Mouse (Mus musculus): Measurements from ENCODE around the gene Scamp3.

DNA sequence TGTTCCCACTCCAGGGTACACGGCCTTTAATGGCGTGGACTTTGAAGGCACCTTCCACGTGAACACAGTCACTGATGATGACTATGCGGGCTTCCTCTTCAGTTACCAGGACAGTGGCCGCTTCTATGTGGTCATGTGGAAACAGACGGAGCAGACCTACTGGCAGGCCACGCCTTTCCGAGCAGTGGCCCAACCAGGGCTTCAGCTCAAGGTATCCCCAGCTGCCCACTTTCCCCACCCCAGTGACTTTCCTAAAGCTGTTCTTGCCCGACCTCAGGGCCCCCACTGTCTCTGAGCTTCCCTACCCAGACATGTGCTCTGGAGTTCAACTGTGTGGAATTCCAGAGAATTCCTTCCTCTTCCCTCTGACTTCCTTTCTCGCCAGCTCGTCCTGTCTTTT, 47.5 kb downstream of the Scamp3 start:
- TF ChIP-seq TAL1 (IDR thresholded peaks at IDR 0.05; ENCODE audit: low read length) (no peak), CTCF (IDR thresholded peaks at IDR 0.05 in 2 of 3, conservative IDR thresholded peaks at IDR 0.05 in 1 of 3; ENCODE audit: control insufficient read depth in 1 of 3, insufficient read depth in 1 of 3, low read depth in 2 of 3, low read length in 3 of 3, poor library complexity in 1 of 3, severe bottlenecking in 1 of 3) (no peak), MAFK (IDR thresholded peaks at IDR 0.05; ENCODE audit: borderline replicate concordance, low read depth, low read length) (no peak), MXI1 (IDR thresholded peaks at IDR 0.05; ENCODE audit: low read depth, low read length) (no peak)
